Mouse (Mus musculus) midbrain, embryonic 13.5 days (tissue): ENCODE measurements around the gene Matn3. TPM values are rescaled to one million over a fixed set of nuclear protein-coding genes. Genes with fewer than 3 reads are reported as not detected.
"Not testable (repeated sequence)": the region's sequence is repeated elsewhere in the genome, so short reads cannot be mapped to it uniquely, and the experiment has no call there.

Source experiments
- ATAC-seq: fragments of 200-750 bp; cut with Nextera tagmentation; 2 replicates; pipeline ENCODE4 v1.8.0; 2017; ENCODE audit warnings: mild to moderate bottlenecking, moderate TSS enrichment, moderate library complexity
- H3K27ac ChIP-seq: fragments of 300-500 bp; sonication (generic); 2 replicates; pipeline ENCODE4 v1.5.1; 2015; ENCODE audit warnings: inconsistent platforms, mild to moderate bottlenecking, moderate library complexity
- H3K27me3 ChIP-seq: fragments of 300-500 bp; sonication (generic); 2 replicates; pipeline ENCODE4 v1.6.1; 2015; ENCODE audit warnings: mild to moderate bottlenecking, inconsistent platforms
- H3K36me3 ChIP-seq: fragments of 300-500 bp; sonication (generic); 2 replicates; pipeline ENCODE4 v1.6.1; 2015; ENCODE audit warnings: mild to moderate bottlenecking, inconsistent platforms
- H3K4me1 ChIP-seq: fragments of 300-500 bp; sonication (generic); replicated peaks from 2 replicates; pipeline ENCODE4 v1.6.1; 2015; ENCODE audit warnings: inconsistent platforms
- H3K4me2 ChIP-seq: fragments of 300-500 bp; sonication (generic); replicated peaks from 2 replicates; pipeline ENCODE4 v1.6.1; 2015; ENCODE audit warnings: moderate library complexity, mild to moderate bottlenecking, inconsistent platforms
- H3K4me3 ChIP-seq: fragments of 300-500 bp; sonication (generic); replicated peaks from 2 replicates; pipeline ENCODE4 v1.5.1; 2015; ENCODE audit warnings: mild to moderate bottlenecking, inconsistent platforms
- H3K9ac ChIP-seq: fragments of 300-500 bp; sonication (generic); replicated peaks from 2 replicates; pipeline ENCODE4 v1.6.1; 2015; ENCODE audit warnings: mild to moderate bottlenecking, inconsistent platforms
- H3K9me3 ChIP-seq: fragments of 300-500 bp; sonication (generic); 2 replicates; pipeline ENCODE4 v1.6.1; 2016; ENCODE audit warnings: mild to moderate bottlenecking, inconsistent platforms
- WGBS: fragments of 180-500 bp; shearing (Covaris S2); methylation state at CpG from one replicate; pipeline ENCODE4 v1.1.7; 2015; 5-methylcytosine and 5-hydroxymethylcytosine counted together
- polyA plus RNA-seq: library from polyadenylated mRNA; unstranded; fragments of >200 nt; fragmentation: Nextera tagmentation; extraction: Ambion mirVana; gene quantifications from 2 replicates; pipeline ENCODE4 v1.2.1, GENCODE M21; 2015

The Matn3 gene
- polyA plus RNA-seq, 1 experiment from 2014 or later = 0.16 TPM

- ATAC-seq = no peak
- no peaks in the 10 kb centered on the region for H3K9me3 ChIP-seq
- peaks cover 34% of the 10 kb centered on the region for H3K4me1 ChIP-seq
- H3K27me3 ChIP-seq = no peaks in the 10 kb centered on the region
- H3K4me2 ChIP-seq = peak overlapping the region; percentile 55
- H3K27ac ChIP-seq = peak overlapping the region; percentile 96
- H3K36me3 ChIP-seq = peaks cover 3% of the 10 kb centered on the region; the same call in 1 of the 2 replicates
- peak overlapping the region; percentile 78 for H3K4me3 ChIP-seq
- H3K9ac ChIP-seq = peak overlapping the region; percentile 67
- WGBS = 19% methylated on average over 1 of the region's 1 CpGs
These were observed 26.7 kb upstream of the Matn3 start for GRCm38 (mm10) chr12:8920996-8921393.

GRCm38 (mm10) chr12:8921394-8922368, 26.0 kb upstream of the Matn3 start, which contains the start of gene Laptm4a:
Gene Laptm4a (plus strand): TSS chr12:8921664.
- H3K9ac ChIP-seq = peak within 1 kb of the TSS; percentile 84
- H3K4me3 ChIP-seq = peak within 1 kb of the TSS; percentile 78
- peak within 1 kb of the TSS; percentile 96 for H3K27ac ChIP-seq
- peak within 1 kb of the TSS; percentile 82 for H3K4me2 ChIP-seq
- H3K36me3 ChIP-seq = peaks cover 6% of the 10 kb centered on the region; the same call in 1 of the 2 replicates
- peaks cover 29% of the 10 kb centered on the region for H3K4me1 ChIP-seq
- no peaks in the 10 kb centered on the region for H3K9me3 ChIP-seq
- WGBS = under 1% methylated on average over 73 of the region's 73 CpGs
- H3K27me3 ChIP-seq = no peaks in the 10 kb centered on the region
- ATAC-seq = peak; percentile 99

- peak overlapping the region; percentile 78 for H3K4me3 ChIP-seq
- peak overlapping the region; percentile 82 for H3K4me2 ChIP-seq
- peak overlapping the region; percentile 96 for H3K27ac ChIP-seq
- peaks cover 6% of the 10 kb centered on the region; the same call in 1 of the 2 replicates for H3K36me3 ChIP-seq
- peaks cover 29% of the 10 kb centered on the region for H3K4me1 ChIP-seq
- no peaks in the 10 kb centered on the region for H3K9me3 ChIP-seq
- H3K9ac ChIP-seq = peak overlapping the region; percentile 84
- WGBS = 6% methylated on average over 30 of the region's 30 CpGs
- ATAC-seq = no peak
- H3K27me3 ChIP-seq = no peaks in the 10 kb centered on the region
These were observed 25.2 kb upstream of the Matn3 start for GRCm38 (mm10) chr12:8922369-8923124.

- H3K4me1 ChIP-seq = peaks cover 29% of the 10 kb centered on the region
- no peaks in the 10 kb centered on the region for H3K27me3 ChIP-seq
- no peak for ATAC-seq
- no peak overlapping the region for H3K27ac ChIP-seq
- peaks cover 6% of the 10 kb centered on the region; the same call in 1 of the 2 replicates for H3K36me3 ChIP-seq
- peak overlapping the region; percentile 84 for H3K9ac ChIP-seq
- peak overlapping the region; percentile 82 for H3K4me2 ChIP-seq
- H3K9me3 ChIP-seq = no peaks in the 10 kb centered on the region
- peak overlapping the region; percentile 78 for H3K4me3 ChIP-seq
- WGBS = 38% methylated on average over 5 of the region's 5 CpGs
These were observed 24.7 kb upstream of the Matn3 start for GRCm38 (mm10) chr12:8923125-8923410.

- H3K9me3 ChIP-seq = no peaks in the 10 kb centered on the region
- 49% methylated on average over 2 of the region's 2 CpGs for WGBS
- H3K36me3 ChIP-seq = peaks cover 6% of the 10 kb centered on the region; the same call in 1 of the 2 replicates
- H3K4me3 ChIP-seq = peak overlapping the region; percentile 78
- peak overlapping the region; percentile 84; the same call in 1 of the 2 replicates for H3K9ac ChIP-seq
- H3K4me1 ChIP-seq = peaks cover 30% of the 10 kb centered on the region
- no peak overlapping the region for H3K27ac ChIP-seq
- H3K4me2 ChIP-seq = peak overlapping the region; percentile 82
- H3K27me3 ChIP-seq = no peaks in the 10 kb centered on the region
- no peak for ATAC-seq
These were observed 24.1 kb upstream of the Matn3 start for GRCm38 (mm10) chr12:8923603-8924002.

GRCm38 (mm10) chr12:8927652-8928051, 20.1 kb upstream of the Matn3 start:
- Histone ChIP-seq H3K36me3 (peaks cover 6% of the 10 kb centered on the region), H3K4me1 (peaks cover 39% of the 10 kb centered on the region), H3K27me3 (no peaks in the 10 kb centered on the region), H3K4me3 (no peak overlapping the region), H3K4me2 (no peak overlapping the region), H3K27ac (no peak overlapping the region), H3K9ac (no peak overlapping the region), H3K9me3 (no peaks in the 10 kb centered on the region)
- 88% methylated on average over 3 of the region's 3 CpGs for WGBS
- ATAC-seq = no peak

- WGBS = 79% methylated on average over 4 of the region's 4 CpGs
- no peak overlapping the region for H3K27ac ChIP-seq
- no peak overlapping the region for H3K4me2 ChIP-seq
- H3K4me1 ChIP-seq = peaks cover 28% of the 10 kb centered on the region
- H3K9ac ChIP-seq = no peak overlapping the region
- no peak overlapping the region for H3K4me3 ChIP-seq
- H3K27me3 ChIP-seq = no peaks in the 10 kb centered on the region
- no peak for ATAC-seq
- H3K9me3 ChIP-seq = no peaks in the 10 kb centered on the region
- H3K36me3 ChIP-seq = peaks cover 10% of the 10 kb centered on the region
These were observed 19.0 kb upstream of the Matn3 start for GRCm38 (mm10) chr12:8928766-8929165.

GRCm38 (mm10) chr12:8931083-8931482, 16.6 kb upstream of the Matn3 start:
- Histone ChIP-seq H3K27ac (no peak overlapping the region), H3K27me3 (no peaks in the 10 kb centered on the region), H3K4me2 (no peak overlapping the region), H3K4me1 (peaks cover 14% of the 10 kb centered on the region; the same call in 1 of the 2 replicates), H3K9ac (no peak overlapping the region), H3K4me3 (no peak overlapping the region), H3K9me3 (no peaks in the 10 kb centered on the region), H3K36me3 (peaks cover 25% of the 10 kb centered on the region)
- 88% methylated on average over 4 of the region's 4 CpGs for WGBS
- ATAC-seq = no peak

GRCm38 (mm10) chr12:8935349-8935748, 12.4 kb upstream of the Matn3 start:
- 91% methylated on average over 5 of the region's 5 CpGs for WGBS
- H3K9me3 ChIP-seq = no peaks in the 10 kb centered on the region
- no peaks in the 10 kb centered on the region for H3K27me3 ChIP-seq
- H3K4me2 ChIP-seq = no peak overlapping the region
- peaks cover 58% of the 10 kb centered on the region for H3K36me3 ChIP-seq
- H3K9ac ChIP-seq = no peak overlapping the region
- H3K4me1 ChIP-seq = 0 out of 2 replicates have a peak, but pooled peaks cover 4% of the 10 kb centered on the region
- ATAC-seq = no peak
- no peak overlapping the region for H3K27ac ChIP-seq
- no peak overlapping the region for H3K4me3 ChIP-seq

- H3K9ac ChIP-seq, ATAC-seq, H3K4me1 ChIP-seq, H3K27ac ChIP-seq, H3K4me2 ChIP-seq, H3K9me3 ChIP-seq, H3K4me3 ChIP-seq, H3K27me3 ChIP-seq: not testable (repeated sequence)
- WGBS = 77% methylated on average over 4 of the region's 4 CpGs
- H3K36me3 ChIP-seq = peaks cover 58% of the 10 kb centered on the region
These were observed 11.5 kb upstream of the Matn3 start for GRCm38 (mm10) chr12:8936210-8936609.

- Histone ChIP-seq H3K4me3 (no peak overlapping the region), H3K27ac (no peak overlapping the region), H3K27me3 (no peaks in the 10 kb centered on the region), H3K4me2 (no peak overlapping the region), H3K36me3 (peaks cover 51% of the 10 kb centered on the region), H3K4me1 (no peaks in the 10 kb centered on the region), H3K9ac (no peak overlapping the region), H3K9me3 (no peaks in the 10 kb centered on the region)
- ATAC-seq = no peak
- 94% methylated on average over 4 of the region's 4 CpGs for WGBS
These were observed 8.2 kb upstream of the Matn3 start for GRCm38 (mm10) chr12:8939490-8939889.
